Comparison of ENCODE assay signal across 8 mouse cellular contexts in genomic region chr1:58897561-58897960, GRCm38 (mm10).
DNase-seq lines count a peak whose midpoint lies in the region; ATAC-seq and TF ChIP-seq lines count a peak whose summit lies in the region.
"Not testable (repeated sequence)": the region's sequence is repeated elsewhere in the genome, so short reads cannot be mapped to it uniquely, and the experiment has no call there.

No protein-coding gene starts in this region.

- not testable (repeated sequence) for H3K9me3 ChIP-seq in MEL (replicated peaks; ENCODE audit: insufficient read depth, low read length); intestine, embryonic 15.5 days

- peak; percentile 77 for ATAC-seq in intestine, embryonic 15.5 days

- TF ChIP-seq RAD21 in MEL (IDR thresholded peaks at IDR 0.05; ENCODE audit: low read depth, low read length) = peak; percentile 64

- not testable (repeated sequence) for H3K36me3 ChIP-seq in MEL (ENCODE audit: control insufficient read depth in 1 of 2, insufficient read depth in 2 of 2, low read length in 2 of 2); intestine, embryonic 15.5 days

- not testable (repeated sequence) for H3K4me1 ChIP-seq in MEL (ENCODE audit: control insufficient read depth in 1 of 2, insufficient read depth in 2 of 2, low read length in 2 of 2); cortical plate, adult 2 months (ENCODE audit: control insufficient read depth, insufficient read depth, low read length); intestine, embryonic 15.5 days (replicated peaks); lung, adult 2 months (ENCODE audit: control insufficient read depth, insufficient read depth, low read length)

- not testable (repeated sequence) for H3K4me2 ChIP-seq in intestine, embryonic 15.5 days (replicated peaks)

- not testable (repeated sequence) for TF ChIP-seq POLR2A in MEL (IDR thresholded peaks at IDR 0.05; ENCODE audit: control insufficient read depth in 1 of 2, insufficient read depth in 1 of 2, low read depth in 1 of 2, low read length in 2 of 2, poor library complexity in 1 of 2); cortical plate, adult 2 months (IDR thresholded peaks at IDR 0.05; ENCODE audit: extremely low read depth, insufficient read depth, low read length); lung, adult 2 months (IDR thresholded peaks at IDR 0.05; ENCODE audit: borderline replicate concordance, extremely low read depth, low read depth, low read length)

- H3K4me3 ChIP-seq in MEL (ENCODE audit: control insufficient read depth in 1 of 2, insufficient read depth in 1 of 2, low read depth in 2 of 2, low read length in 2 of 2); cortical plate, adult 2 months (ENCODE audit: insufficient read depth, low read length); intestine, embryonic 15.5 days (replicated peaks); lung, adult 2 months (replicated peaks; ENCODE audit: extremely low read depth, low read depth, low read length): not testable (repeated sequence)

- DNase-seq in MEL (ENCODE audit: low read depth, low spot score) = peak; percentile 67
- DNase-seq in heart, adult 11 months = peak; percentile 89
- DNase-seq in layer of hippocampus, adult 9-10 months (ENCODE audit: low spot score) = peak; percentile 15
- DNase-seq in lung, adult 2 months = peak; percentile 19
- DNase-seq in ovary, postnatal 14 days (ENCODE audit: low spot score) = peak; percentile 20
- DNase-seq in thymus, postnatal 36 days = peak; percentile 35 to 45

- H3K27me3 ChIP-seq in MEL (ENCODE audit: control insufficient read depth in 1 of 2, insufficient read depth in 2 of 2, low read length in 2 of 2); intestine, embryonic 15.5 days (replicated peaks): not testable (repeated sequence)

- TF ChIP-seq EP300 in MEL (IDR thresholded peaks at IDR 0.05; ENCODE audit: low read depth in 1 of 2, low read length in 2 of 2) = not testable (repeated sequence)

- not testable (repeated sequence) for H3K27ac ChIP-seq in MEL (ENCODE audit: control insufficient read depth, low read depth, low read length); cortical plate, adult 2 months (ENCODE audit: insufficient read depth, low read length); intestine, embryonic 15.5 days

- H3K79me2 ChIP-seq in MEL (ENCODE audit: control insufficient read depth, insufficient read depth, low read length, poor library complexity) = not testable (repeated sequence)

- not testable (repeated sequence) for H3K9ac ChIP-seq in MEL (ENCODE audit: control insufficient read depth, low read depth, low read length, poor library complexity, severe bottlenecking); intestine, embryonic 15.5 days

- 24% methylated on average over 3 of the region's 3 CpGs for WGBS in intestine, embryonic 15.5 days
- 18% methylated on average over 3 of the region's 3 CpGs for WGBS in lung, adult 2 months

- TF ChIP-seq CTCF in MEL (IDR thresholded peaks at IDR 0.05 in 2 of 3, conservative IDR thresholded peaks at IDR 0.05 in 1 of 3; ENCODE audit: control insufficient read depth in 1 of 3, insufficient read depth in 1 of 3, low read depth in 2 of 3, low read length in 3 of 3, poor library complexity in 1 of 3, severe bottlenecking in 1 of 3) = peak; percentile 33 to 51 (median 35); a peak in 3 of 6 replicates
- TF ChIP-seq CTCF in cortical plate, adult 2 months (IDR thresholded peaks at IDR 0.05; ENCODE audit: extremely low read depth, insufficient read depth, low read length) = peak; percentile 49
- peak; percentile 48; the same call in 1 of the 2 replicates for TF ChIP-seq CTCF in lung, adult 2 months (IDR thresholded peaks at IDR 0.05; ENCODE audit: insufficient read depth, low read length)

TF ChIP-seq in MEL, 35 proteins besides CTCF, POLR2A, EP300 and RAD21:
- TF ChIP-seq SMC3 (IDR thresholded peaks at IDR 0.05; ENCODE audit: low read depth, low read length) (peak; percentile 68), ZC3H11A (IDR thresholded peaks at IDR 0.05; ENCODE audit: low read depth, low read length) (peak; percentile 36)

Comparison
In these comparisons a context has a peak if more than half of its experiments do, and no peak if none do; other contexts are left out.
1. DNase-seq: peak in every context shown above with its lines; median percentile 89 in heart, adult 11 months; 67 in MEL; 40 in thymus, postnatal 36 days; 20 in ovary, postnatal 14 days; 19 in lung, adult 2 months; 15 in layer of hippocampus, adult 9-10 months.